Comparison of ENCODE assay signal across 8 mouse cellular contexts in genomic region chr15:82960786-82961561, GRCm38 (mm10). TPM values are rescaled to one million over a fixed set of nuclear protein-coding genes. Genes with fewer than 3 reads are reported as not detected.
DNase-seq lines count a peak whose midpoint lies in the region; ATAC-seq and TF ChIP-seq lines count a peak whose summit lies in the region.

No protein-coding gene starts in this region.

- no peak for ATAC-seq in heart, embryonic 15.5 days (replicated peaks; ENCODE audit: insufficient number of reproducible peaks, insufficient read depth, low FRiP score, low read depth)
- no peak for ATAC-seq in forebrain, postnatal 0 days
- ATAC-seq in midbrain, embryonic 14.5 days (ENCODE audit: low FRiP score, low TSS enrichment): peak; percentile 35; the same call in 1 of the 2 replicates

- H3K27ac ChIP-seq in heart, embryonic 15.5 days: no peak overlapping the region
- H3K27ac ChIP-seq in forebrain, postnatal 0 days (ENCODE audit: low read depth, low read length): peak overlapping the region; percentile 47
- H3K27ac ChIP-seq in midbrain, embryonic 14.5 days (replicated peaks; ENCODE audit: low read depth, low read length): peak overlapping the region; percentile 83

- no peak overlapping the region for H3K9ac ChIP-seq in heart, embryonic 15.5 days
- peak overlapping the region; percentile 66 for H3K9ac ChIP-seq in forebrain, postnatal 0 days
- H3K9ac ChIP-seq in midbrain, embryonic 14.5 days (replicated peaks; ENCODE audit: low read length): peak overlapping the region; percentile 51

- H3K4me1 ChIP-seq in heart, embryonic 15.5 days (replicated peaks): peaks cover 67% of the 10 kb centered on the region
- H3K4me1 ChIP-seq in forebrain, postnatal 0 days (ENCODE audit: insufficient read depth): peaks cover 45% of the 10 kb centered on the region
- peaks cover 72% of the 10 kb centered on the region for H3K4me1 ChIP-seq in midbrain, embryonic 14.5 days (ENCODE audit: control insufficient read depth, insufficient read depth, low read length)

- H3K4me2 ChIP-seq in heart, embryonic 15.5 days: peak overlapping the region; percentile 58
- peak overlapping the region; percentile 91 for H3K4me2 ChIP-seq in forebrain, postnatal 0 days (ENCODE audit: low read depth)
- H3K4me2 ChIP-seq in midbrain, embryonic 14.5 days (ENCODE audit: low read length): peak overlapping the region; percentile 80

- peaks cover 48% of the 10 kb centered on the region for H3K27me3 ChIP-seq in heart, embryonic 15.5 days
- H3K27me3 ChIP-seq in forebrain, postnatal 0 days (ENCODE audit: insufficient read depth, low read length): no peaks in the 10 kb centered on the region
- H3K27me3 ChIP-seq in midbrain, embryonic 14.5 days (ENCODE audit: control insufficient read depth, insufficient read depth, low read length): peaks cover 6% of the 10 kb centered on the region; the same call in 1 of the 2 replicates

- 6% methylated on average over 26 of the region's 26 CpGs for WGBS in heart, embryonic 15.5 days
- WGBS in forebrain, postnatal 0 days: 4% methylated on average over 24 of the region's 26 CpGs
- 1% methylated on average over 25 of the region's 26 CpGs for WGBS in midbrain, embryonic 14.5 days

- H3K9me3 ChIP-seq in heart, embryonic 15.5 days (replicated peaks): no peaks in the 10 kb centered on the region
- no peaks in the 10 kb centered on the region for H3K9me3 ChIP-seq in forebrain, postnatal 0 days (ENCODE audit: low read length)
- no peaks in the 10 kb centered on the region for H3K9me3 ChIP-seq in midbrain, embryonic 14.5 days (ENCODE audit: control insufficient read depth, low read length)

- H3K4me3 ChIP-seq in heart, embryonic 15.5 days: peak overlapping the region; percentile 31
- peak overlapping the region; percentile 63 for H3K4me3 ChIP-seq in forebrain, postnatal 0 days (ENCODE audit: low read depth, low read length)
- H3K4me3 ChIP-seq in midbrain, embryonic 14.5 days (replicated peaks; ENCODE audit: low read depth, low read length): peak overlapping the region; percentile 53

- DNase-seq in heart, adult 8-10 months (ENCODE audit: low spot score): no peak
- DNase-seq in cerebellum, postnatal 25 days: peak; percentile 35 to 59
- peak; percentile 62 for DNase-seq in forebrain, postnatal 0 days
- DNase-seq in midbrain, embryonic 14.5 days: peak; percentile 79
- DNase-seq in urinary bladder, postnatal 36 days (ENCODE audit: low spot score in 2 of 2): no peak
- no peak for DNase-seq in frontal cortex, postnatal 36 days (ENCODE audit: low spot score in 2 of 2)
- no peak for DNase-seq in B cell, adult 2 months

- no peaks in the 10 kb centered on the region for H3K36me3 ChIP-seq in heart, embryonic 15.5 days
- H3K36me3 ChIP-seq in forebrain, postnatal 0 days (ENCODE audit: insufficient read depth): no peaks in the 10 kb centered on the region
- H3K36me3 ChIP-seq in midbrain, embryonic 14.5 days (ENCODE audit: control insufficient read depth, insufficient read depth, low read length): no peaks in the 10 kb centered on the region

- TF ChIP-seq CTCF in forebrain, postnatal 0 days (IDR thresholded peaks at IDR 0.05; ENCODE audit: low read depth): no peak

RNA-seq across cellular contexts. Expression of gene Tcf20, which starts 26.7 kb away (rescaled TPM):
- polyA plus RNA-seq in heart, embryonic 15.5 days (2015; fragmentation: Nextera tagmentation; extraction: Ambion mirVana): 4.2 and 5.2 TPM in 2 replicates
- total RNA-seq in heart, adult 8-10 months (2022): 10 to 100 TPM; 56.2 to 63.4 (median 59.7) TPM
- 120 and 150 TPM in 2 replicates for total RNA-seq in forebrain, postnatal 0 days (2014; rRNA removed)
- 10.3 and 12.2 TPM in 2 replicates for polyA plus RNA-seq in forebrain, postnatal 0 days (2015; fragmentation: Nextera tagmentation; extraction: Ambion mirVana)
- polyA plus RNA-seq in midbrain, embryonic 14.5 days (2014; fragmentation: Nextera tagmentation; extraction: Ambion mirVana): 17.8 and 18.0 TPM in 2 replicates

Comparison
In these comparisons a context has a peak if more than half of its experiments do, and no peak if none do; other contexts are left out.
1. DNase-seq: peak in cerebellum, postnatal 25 days (2 of 2), forebrain, postnatal 0 days (single experiment) and midbrain, embryonic 14.5 days (single experiment); none in heart, adult 8-10 months (single experiment), urinary bladder, postnatal 36 days (0 of 2), frontal cortex, postnatal 36 days (0 of 2) and B cell, adult 2 months (0 of 2).
2. Peak in every context shown above with its lines, with median percentiles within 50 percentile points of each other: H3K4me2 ChIP-seq and H3K4me3 ChIP-seq.